Mouse (Mus musculus) kidney, postnatal 10 days (tissue): ENCODE results near the gene Dlg2.
A peak's percentile ranks its signal among the peaks of the same experiment; 100 is the strongest.

Experiments used
- DNase-seq: peaks from one replicate; pipeline ENCODE4 v3.0.0; 2021; ENCODE audit warnings: mixed read lengths

Dlg2 gene

GRCm38 (mm10) chr7:92319469-92319868 lies 1843.0 kb downstream of the Dlg2 start:
- no peak for DNase-seq

GRCm38 (mm10) chr7:92320181-92320580 lies 1843.7 kb downstream of the Dlg2 start:
- DNase-seq, result no peak

- DNase-seq, result no peak
Measured at GRCm38 (mm10) chr7:92321786-92322185, 1845.3 kb downstream of the Dlg2 start.

GRCm38 (mm10) chr7:92322342-92323069 lies 1846.0 kb downstream of the Dlg2 start:
- DNase-seq, result no peak

GRCm38 (mm10) chr7:92323710-92324109 lies 1847.2 kb downstream of the Dlg2 start:
- peak; percentile 65 for DNase-seq

- no peak for DNase-seq
Measured at GRCm38 (mm10) chr7:92327343-92327896, 1850.9 kb downstream of the Dlg2 start.

GRCm38 (mm10) chr7:92333220-92333898 lies 1856.9 kb downstream of the Dlg2 start:
- DNase-seq, result no peak

GRCm38 (mm10) chr7:92356542-92356941 lies 1880.1 kb downstream of the Dlg2 start:
- DNase-seq, result no peak

GRCm38 (mm10) chr7:92363386-92363785 lies 1886.9 kb downstream of the Dlg2 start:
- no peak for DNase-seq

- no peak for DNase-seq
Measured at GRCm38 (mm10) chr7:92363800-92364199, 1887.3 kb downstream of the Dlg2 start.

GRCm38 (mm10) chr7:92367111-92367510 lies 1890.6 kb downstream of the Dlg2 start:
- DNase-seq, result no peak

- no peak for DNase-seq
Measured at GRCm38 (mm10) chr7:92370521-92370920, 1894.0 kb downstream of the Dlg2 start.

GRCm38 (mm10) chr7:92371638-92372037 lies 1895.2 kb downstream of the Dlg2 start:
- no peak for DNase-seq

- DNase-seq, result no peak
Measured at GRCm38 (mm10) chr7:92373863-92374357, 1897.4 kb downstream of the Dlg2 start.

- no peak for DNase-seq
Measured at GRCm38 (mm10) chr7:92383913-92384484, 1907.5 kb downstream of the Dlg2 start.

GRCm38 (mm10) chr7:92392052-92392640 lies 1915.7 kb downstream of the Dlg2 start:
- no peak for DNase-seq

GRCm38 (mm10) chr7:92396783-92397182 lies 1920.3 kb downstream of the Dlg2 start:
- DNase-seq, result no peak

GRCm38 (mm10) chr7:92398841-92399240 lies 1922.4 kb downstream of the Dlg2 start:
- no peak for DNase-seq

GRCm38 (mm10) chr7:92400551-92400950 lies 1924.1 kb downstream of the Dlg2 start:
- DNase-seq, result no peak

- peak; percentile 7 for DNase-seq
Measured at GRCm38 (mm10) chr7:92401001-92401688, 1924.7 kb downstream of the Dlg2 start.

GRCm38 (mm10) chr7:92408479-92408878 lies 1932.0 kb downstream of the Dlg2 start:
- DNase-seq, result no peak

- no peak for DNase-seq
Measured at GRCm38 (mm10) chr7:92420474-92420873, 1944.0 kb downstream of the Dlg2 start.

GRCm38 (mm10) chr7:92423017-92423416 lies 1946.5 kb downstream of the Dlg2 start:
- DNase-seq, result no peak
